Mouse (Mus musculus) right cerebral cortex, postnatal 25 days (tissue): ENCODE measurements at regions not wholly inside any gene's neighbourhood (a gene's known extent, or its start where the extent isn't known, plus 50 kb on each side); places are given as distances from the start of the nearest gene placed in this dataset.

Source experiments
- DNase-seq: peaks from one replicate; pipeline ENCODE4 v3.0.0; 2022

- no peak for DNase-seq
Measured at GRCm38 (mm10) chr12:50926234-50926633, 277.3 kb upstream of the Prkd1 start.

DNA sequence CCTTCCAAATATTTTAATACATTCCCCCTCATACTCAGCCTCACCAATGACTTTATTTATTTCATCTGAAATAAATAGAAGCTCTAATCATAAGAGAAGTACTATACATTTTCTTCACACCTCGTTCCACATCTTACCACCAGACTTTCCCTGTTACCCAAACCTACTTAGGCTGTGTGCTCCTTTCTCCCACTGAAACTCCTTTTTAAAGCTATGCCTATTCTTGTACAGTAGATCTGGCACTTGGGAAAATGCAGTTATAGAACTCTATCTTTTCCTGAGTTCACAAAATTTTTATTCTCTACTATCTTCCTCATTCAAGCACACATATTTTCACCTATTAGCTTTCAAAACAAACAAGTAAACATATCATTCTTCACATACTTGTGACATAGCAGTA lies 272.8 kb upstream of the Prkd1 start:
- no peak for DNase-seq

DNA sequence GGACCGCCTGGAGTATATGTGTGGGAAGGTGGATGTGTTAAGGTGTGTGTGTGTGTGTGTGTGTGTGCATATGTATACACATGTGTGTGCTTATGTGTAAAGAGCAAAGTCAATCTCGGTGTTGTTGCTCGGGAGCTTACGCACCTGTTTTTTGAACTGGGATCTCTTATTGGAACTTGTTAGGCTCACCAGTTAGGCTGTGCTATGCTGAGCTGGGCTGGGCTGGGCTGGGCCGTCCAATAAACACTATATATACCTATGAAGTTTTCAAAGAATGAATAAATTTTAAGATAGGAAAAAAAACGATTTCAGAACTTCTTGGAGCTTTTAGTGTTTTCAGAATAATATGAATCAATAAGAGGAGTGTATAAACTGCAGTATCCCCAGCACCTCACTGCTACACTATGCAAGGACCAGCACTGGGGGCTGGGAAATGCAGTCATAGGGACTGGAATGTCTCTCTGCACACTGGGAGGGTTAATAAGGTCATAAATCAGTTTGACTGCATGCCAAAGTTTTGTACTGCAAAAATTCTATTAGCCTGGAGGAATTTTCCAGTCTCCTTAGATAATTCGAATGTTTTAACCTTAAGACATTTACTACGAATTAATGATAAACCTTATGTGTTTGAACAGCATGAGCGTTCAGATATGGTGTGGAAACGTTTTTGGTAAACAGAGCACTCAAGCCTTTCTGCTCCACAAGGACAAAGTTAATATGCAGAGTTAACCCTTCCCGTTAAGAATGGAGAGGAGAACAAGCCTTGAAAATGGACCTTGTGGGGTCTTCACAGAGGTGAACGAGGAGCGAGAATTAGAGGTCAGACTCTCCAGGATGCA lies 250.9 kb upstream of the Prkd1 start:
- DNase-seq = no peak

DNA sequence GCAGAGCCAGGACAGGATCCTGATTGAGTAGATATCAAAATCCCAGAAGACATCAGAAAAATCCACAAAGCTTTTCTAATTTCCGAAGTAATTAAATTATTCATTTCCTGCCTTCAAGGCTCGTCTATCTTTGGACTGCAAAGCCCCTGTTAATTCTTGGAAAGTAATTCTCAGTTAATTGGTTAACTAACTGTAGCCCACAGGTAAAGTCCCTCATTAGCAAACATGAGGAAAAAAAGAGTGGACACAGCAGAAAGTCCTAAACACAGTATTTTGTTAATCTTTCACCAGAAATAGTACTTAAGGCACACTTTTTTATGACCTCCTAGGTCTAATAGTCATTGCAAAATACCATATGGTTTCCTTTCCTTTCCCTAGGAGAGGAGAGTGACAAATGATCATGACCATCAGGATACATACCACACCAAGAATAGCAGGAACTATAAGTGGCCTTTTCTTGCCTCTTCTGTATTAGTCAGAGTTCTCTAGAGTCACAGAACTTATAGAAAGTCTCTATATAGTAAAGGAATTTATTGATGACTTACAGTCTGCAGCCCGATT lies 248.8 kb upstream of the Prkd1 start:
- no peak for DNase-seq

DNA sequence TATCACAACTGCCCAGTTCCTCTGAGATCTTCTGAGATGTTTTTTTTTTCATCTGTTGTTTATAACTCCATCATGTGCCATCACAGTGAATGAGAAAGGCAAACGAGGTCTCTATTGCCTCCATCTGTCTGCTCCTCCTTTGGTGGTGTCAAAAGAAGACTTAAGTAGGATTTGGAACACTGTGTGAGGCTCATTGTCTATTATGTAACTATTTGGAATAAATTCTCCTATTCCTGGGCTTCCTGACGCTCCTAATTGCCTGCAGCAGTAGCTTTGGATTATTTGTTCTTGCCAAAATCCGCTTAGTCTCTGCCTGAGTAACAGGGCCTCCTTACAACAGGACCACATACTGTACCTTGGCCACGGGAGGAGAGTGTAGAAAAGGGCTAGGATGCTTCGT lies 244.7 kb upstream of the Prkd1 start:
- no peak for DNase-seq

DNA sequence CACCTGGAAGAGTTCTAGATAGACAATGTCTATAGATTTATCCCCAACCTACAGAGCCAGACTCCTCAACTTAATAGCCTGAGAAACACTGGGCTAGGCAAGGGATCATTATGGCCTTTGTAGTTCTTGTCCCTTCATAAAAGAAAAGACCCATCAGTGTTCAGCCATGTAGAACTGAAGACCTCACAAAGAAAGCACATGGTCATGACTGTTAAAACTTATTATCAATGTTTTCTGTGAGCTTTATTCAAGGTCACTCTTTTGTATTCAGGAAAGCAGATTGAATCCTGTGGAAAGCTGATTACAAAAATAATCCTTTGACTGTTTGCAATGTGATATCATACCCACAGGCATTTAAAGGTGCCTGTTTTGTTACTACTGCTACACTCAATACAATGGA lies 226.9 kb upstream of the Prkd1 start:
- no peak for DNase-seq

DNA sequence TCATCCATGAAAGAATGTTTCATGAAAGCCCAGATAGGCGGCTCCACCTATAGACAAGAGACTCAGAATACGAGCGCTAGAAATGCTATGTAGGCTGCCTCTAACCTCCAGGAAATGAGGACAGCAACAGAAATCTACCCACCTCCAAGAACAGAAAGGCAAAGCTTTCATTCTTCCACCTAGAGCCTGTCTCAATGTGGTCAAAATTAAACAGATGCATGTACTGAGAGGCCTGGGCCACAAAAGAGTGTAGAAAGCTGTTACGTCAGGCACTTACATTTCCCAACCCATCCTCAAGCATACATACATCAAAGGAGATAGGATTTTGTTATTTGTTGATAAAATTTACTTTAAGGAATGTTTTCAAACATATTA lies 225.1 kb upstream of the Prkd1 start:
- DNase-seq = no peak

GRCm38 (mm10) chr12:50873390-50874023 lies 224.6 kb upstream of the Prkd1 start:
- no peak for DNase-seq

- no peak for DNase-seq
Measured at GRCm38 (mm10) chr12:50851644-50852043, 202.7 kb upstream of the Prkd1 start.

DNA sequence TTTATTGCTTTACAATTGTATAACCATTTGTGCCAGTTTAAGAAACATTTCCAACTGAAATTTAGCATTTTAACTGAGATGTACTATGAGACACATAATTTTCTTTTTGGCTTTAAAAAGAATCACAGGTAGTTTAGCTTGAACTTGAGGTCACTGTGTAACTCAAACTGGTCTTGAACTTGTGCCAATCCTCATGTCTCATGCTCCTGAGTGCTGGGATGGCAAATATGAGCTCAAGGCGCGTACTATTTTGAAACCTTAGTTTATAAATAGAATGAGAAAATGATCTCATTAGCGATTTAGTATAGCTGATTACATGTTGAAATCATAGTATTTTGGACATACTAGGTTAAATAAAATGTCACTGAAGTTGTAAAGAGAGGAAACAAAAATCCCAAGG lies 199.1 kb upstream of the Prkd1 start:
- DNase-seq = no peak

GRCm38 (mm10) chr12:50842744-50843143 lies 193.8 kb upstream of the Prkd1 start:
- no peak for DNase-seq

DNA sequence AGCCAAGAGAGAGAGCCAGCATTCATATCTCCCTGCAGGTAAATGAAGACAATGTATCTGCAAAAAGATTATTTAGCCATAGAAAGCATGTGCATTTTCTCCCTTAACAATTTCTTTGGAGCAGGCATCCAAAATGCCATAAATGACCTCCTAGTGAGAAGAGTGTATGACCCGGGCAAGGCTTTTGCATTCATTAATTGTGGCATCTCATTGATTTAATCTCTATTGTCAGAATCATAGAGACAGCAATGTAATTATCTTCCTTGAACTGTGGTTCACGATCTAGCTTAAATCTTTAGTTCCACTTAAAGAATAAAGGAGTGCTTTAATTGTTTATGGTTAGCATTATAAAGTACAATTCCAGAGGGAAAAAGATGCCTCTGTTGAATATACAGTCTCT lies 190.5 kb upstream of the Prkd1 start:
- no peak for DNase-seq

DNA sequence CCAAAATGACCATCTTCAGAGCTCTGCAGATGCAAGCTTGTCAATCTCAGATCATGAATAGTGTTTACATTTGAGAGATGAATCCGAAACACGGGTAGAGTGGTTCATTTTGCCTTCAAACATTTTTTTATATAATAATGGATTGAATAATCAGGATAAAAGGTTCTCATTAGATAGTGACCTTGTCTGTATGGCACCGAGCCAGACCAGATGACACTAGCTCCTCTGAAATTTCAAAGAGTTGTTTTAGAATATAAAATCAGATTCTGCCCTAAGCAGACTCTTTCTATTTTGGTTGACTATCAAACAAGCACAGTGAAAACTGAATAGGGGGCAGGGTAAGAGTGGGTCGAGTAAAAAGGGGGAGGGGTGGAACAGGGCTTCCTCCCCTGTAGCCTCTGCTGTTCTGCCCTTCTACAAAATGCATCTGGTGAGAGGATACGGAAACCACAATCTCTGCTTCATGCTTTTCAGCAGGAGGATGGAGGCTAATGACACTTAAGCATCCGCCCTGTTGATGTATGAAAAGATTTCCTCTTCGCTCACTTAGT lies 159.9 kb upstream of the Prkd1 start:
- DNase-seq = no peak

GRCm38 (mm10) chr12:50804391-50804790 lies 155.5 kb upstream of the Prkd1 start:
- no peak for DNase-seq

GRCm38 (mm10) chr12:50765156-50765940 lies 116.5 kb upstream of the Prkd1 start:
- peak; percentile 7 for DNase-seq

GRCm38 (mm10) chr12:50764457-50764856 lies 115.6 kb upstream of the Prkd1 start:
- DNase-seq = peak; percentile 14

- DNase-seq = peak; percentile 6
Measured at GRCm38 (mm10) chr12:50734135-50734534, 85.2 kb upstream of the Prkd1 start.

GRCm38 (mm10) chr12:50712615-50713014 lies 63.7 kb upstream of the Prkd1 start:
- no peak for DNase-seq

GRCm38 (mm10) chr12:50709000-50709788 lies 60.3 kb upstream of the Prkd1 start:
- no peak for DNase-seq

- peak; percentile 6 for DNase-seq
Measured at GRCm38 (mm10) chr12:50698613-50699442, 49.9 kb upstream of the Prkd1 start.
